Mouse (Mus musculus) gastrocnemius, postnatal 14 days (tissue): ENCODE measurements at regions not wholly inside any gene's neighbourhood (a gene's known extent, or its start where the extent isn't known, plus 50 kb on each side); places are given as distances from the start of the nearest gene placed in this dataset.
A peak's percentile ranks its signal among the peaks of the same experiment; 100 is the strongest.

ENCODE experiments used
- DNase-seq: peaks from one replicate; pipeline ENCODE4 v3.0.0; 2021; ENCODE audit warnings: mixed read lengths
- intact Hi-C: fragments of 180-260 bp; cut with DNase I; formaldehyde crosslinking; loops from one replicate; pipeline ENCODE4 v1.15.1; 2025; ENCODE audit warnings: low total_unique reads

GRCm38 (mm10) chr15:60762071-60762470, 91.5 kb downstream of the Fam84b start:
- no peak for DNase-seq
- intact Hi-C loops = no loop called here

GRCm38 (mm10) chr15:60760015-60760437, 93.6 kb downstream of the Fam84b start:
- peak; percentile 53 for DNase-seq
- intact Hi-C loops = no loop called here

- no peak for DNase-seq
- intact Hi-C loops = no loop called here
Observed at GRCm38 (mm10) chr15:60754246-60754645, 99.3 kb downstream of the Fam84b start.

GRCm38 (mm10) chr15:60739598-60739997, 114.0 kb downstream of the Fam84b start:
- DNase-seq = no peak
- intact Hi-C loops = no loop called here

GRCm38 (mm10) chr15:60738258-60738657, 115.3 kb downstream of the Fam84b start:
- no peak for DNase-seq
- intact Hi-C loops = no loop called here

- intact Hi-C loops = no loop called here
- no peak for DNase-seq
Observed at GRCm38 (mm10) chr15:60732416-60732815, 121.2 kb downstream of the Fam84b start.

- intact Hi-C loops = no loop called here
- no peak for DNase-seq
Observed at GRCm38 (mm10) chr15:60728754-60729153, 124.8 kb downstream of the Fam84b start.

- intact Hi-C loops = no loop called here
- no peak for DNase-seq
Observed at GRCm38 (mm10) chr15:60728337-60728736, 125.2 kb downstream of the Fam84b start.

- intact Hi-C loops = no loop called here
- DNase-seq = no peak
Observed at GRCm38 (mm10) chr15:60719332-60719731, 134.2 kb downstream of the Fam84b start.

GRCm38 (mm10) chr15:60708678-60709077, 144.9 kb downstream of the Fam84b start:
- DNase-seq = no peak
- intact Hi-C loops = no loop called here

GRCm38 (mm10) chr15:60706009-60706408, 147.6 kb downstream of the Fam84b start:
- intact Hi-C loops = no loop called here
- no peak for DNase-seq

- no peak for DNase-seq
- intact Hi-C loops = no loop called here
Observed at GRCm38 (mm10) chr15:60701273-60701672, 152.3 kb downstream of the Fam84b start.

GRCm38 (mm10) chr15:60694746-60695145, 158.8 kb downstream of the Fam84b start:
- intact Hi-C loops = no loop called here
- no peak for DNase-seq

- no peak for DNase-seq
- intact Hi-C loops = no loop called here
Observed at GRCm38 (mm10) chr15:60693751-60694500, 159.7 kb downstream of the Fam84b start.

GRCm38 (mm10) chr15:60692718-60693597, 160.6 kb downstream of the Fam84b start:
- DNase-seq = no peak
- intact Hi-C loops = no loop called here

GRCm38 (mm10) chr15:60692149-60692548, 161.4 kb downstream of the Fam84b start:
- intact Hi-C loops = no loop called here
- no peak for DNase-seq

- intact Hi-C loops = no loop called here
- no peak for DNase-seq
Observed at GRCm38 (mm10) chr15:60677397-60677796, 176.2 kb downstream of the Fam84b start.

GRCm38 (mm10) chr15:60657572-60657971, 196.0 kb downstream of the Fam84b start:
- intact Hi-C loops = no loop called here

GRCm38 (mm10) chr15:60655113-60655512, 198.5 kb downstream of the Fam84b start:
- DNase-seq = no peak
- intact Hi-C loops = no loop called here

More at GRCm38 (mm10) chr15:60657572-60657971, 196.0 kb downstream of the Fam84b start:
- DNase-seq = no peak

GRCm38 (mm10) chr15:60649252-60649651, 204.3 kb downstream of the Fam84b start:
- DNase-seq = no peak
- intact Hi-C loops = no loop called here

- intact Hi-C loops = no loop called here
Observed at GRCm38 (mm10) chr15:60641770-60642169, 211.8 kb downstream of the Fam84b start.

More at GRCm38 (mm10) chr15:60641770-60642169, 211.8 kb downstream of the Fam84b start:
- no peak for DNase-seq
